Mouse (Mus musculus): Measurements from ENCODE around the gene Mall. TPM values are rescaled to one million over a fixed set of nuclear protein-coding genes. Genes with fewer than 3 reads are reported as not detected.
A peak's percentile ranks its signal among the peaks of the same experiment; 100 is the strongest.

Gene Mall
- 1.1 and 1.4 TPM in 2 replicates for polyA plus RNA-seq (2014; fragmentation: Nextera tagmentation; extraction: Ambion mirVana)

DNA sequence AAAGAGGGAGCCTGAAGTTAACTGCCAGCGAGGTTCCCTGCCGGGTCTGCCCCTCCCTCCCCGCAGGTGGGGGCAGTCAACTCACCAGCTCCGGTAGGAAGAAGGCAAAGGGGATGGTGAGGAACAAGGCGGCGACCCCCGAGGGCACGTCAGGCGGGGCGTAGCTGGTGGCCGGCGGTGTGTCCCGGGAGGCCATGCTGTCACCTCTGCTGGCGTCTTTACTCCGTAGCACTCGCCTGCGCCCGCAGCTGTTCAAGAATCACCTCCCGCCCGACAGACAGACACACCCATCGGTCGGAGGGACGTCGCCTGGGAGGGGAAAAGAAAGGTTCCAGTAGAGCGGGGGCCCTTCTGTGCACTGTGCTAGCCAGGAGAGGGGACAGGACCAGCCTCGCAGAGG is at the start of gene Mall:
TSS of gene Mall (minus strand) at position 262 of the 400 bp plus-strand sequence.
- ATAC-seq (replicated peaks; ENCODE audit: insufficient number of reproducible peaks, low FRiP score, low TSS enrichment, low read depth), result 0 out of 2 replicates have a peak, but pooled peaks have one; percentile 34
- no peak within 1 kb of the TSS for H3K27ac ChIP-seq (replicated peaks; ENCODE audit: low read depth, low read length)
- H3K36me3 ChIP-seq (replicated peaks; ENCODE audit: control insufficient read depth, insufficient read depth, low read depth, low read length), result no peaks in the 10 kb centered on the region
- peaks cover 11% of the 10 kb centered on the region for H3K27me3 ChIP-seq (ENCODE audit: control insufficient read depth, insufficient read depth, low read length)
- no peak within 1 kb of the TSS; the same call in 1 of the 2 replicates for H3K4me3 ChIP-seq (ENCODE audit: low read depth, low read length)
- DNase-seq (ENCODE audit: low spot score), result no peak
- H3K4me2 ChIP-seq (ENCODE audit: low read depth, low read length), result peak within 1 kb of the TSS; percentile 32
- H3K9me3 ChIP-seq (replicated peaks; ENCODE audit: control insufficient read depth, low read length), result no peaks in the 10 kb centered on the region
- WGBS, result 2% methylated on average over 26 of the region's 26 CpGs
- no peaks in the 10 kb centered on the region for H3K4me1 ChIP-seq (ENCODE audit: control insufficient read depth, insufficient read depth, low read length)
- no peak within 1 kb of the TSS; the same call in 1 of the 2 replicates for H3K9ac ChIP-seq (replicated peaks; ENCODE audit: low read length)

- DNase-seq (ENCODE audit: low spot score) (no peak), ATAC-seq (replicated peaks; ENCODE audit: insufficient number of reproducible peaks, low FRiP score, low TSS enrichment, low read depth) (no peak)
- no peaks in the 10 kb centered on the region for H3K9me3 ChIP-seq (replicated peaks; ENCODE audit: control insufficient read depth, low read length)
- no peaks in the 10 kb centered on the region for H3K4me1 ChIP-seq (ENCODE audit: control insufficient read depth, insufficient read depth, low read length)
- no peak overlapping the region for H3K4me2 ChIP-seq (ENCODE audit: low read depth, low read length)
- H3K27me3 ChIP-seq (ENCODE audit: control insufficient read depth, insufficient read depth, low read length), result no peaks in the 10 kb centered on the region
- no peak overlapping the region for H3K27ac ChIP-seq (replicated peaks; ENCODE audit: low read depth, low read length)
- H3K4me3 ChIP-seq (ENCODE audit: low read depth, low read length), result no peak overlapping the region
- H3K9ac ChIP-seq (replicated peaks; ENCODE audit: low read length), result no peak overlapping the region
- WGBS, result 84% methylated on average over 5 of the region's 5 CpGs
- H3K36me3 ChIP-seq (replicated peaks; ENCODE audit: control insufficient read depth, insufficient read depth, low read depth, low read length), result no peaks in the 10 kb centered on the region
Measured at GRCm38 (mm10) chr2:127778451-127778850, 48.7 kb upstream of the Mall start.

DNA sequence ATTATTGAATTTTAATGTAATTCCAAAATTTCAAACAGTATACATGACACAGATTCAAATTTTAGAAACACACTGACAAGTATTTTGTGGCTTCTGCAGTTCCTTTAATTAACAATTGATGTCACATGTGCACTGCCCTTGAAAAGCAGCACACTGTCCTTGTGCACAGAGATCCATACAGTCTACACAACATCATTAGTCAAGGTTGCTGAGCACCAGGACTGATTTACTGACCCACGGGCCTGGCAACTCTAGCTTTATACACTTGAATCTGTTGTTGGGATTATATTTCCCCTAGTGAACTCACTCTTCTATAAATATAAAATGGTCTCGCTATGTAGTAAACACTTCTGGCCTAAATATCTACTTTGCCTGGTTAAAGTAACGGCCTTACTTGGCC is 45.3 kb upstream of the Mall start:
- H3K4me2 ChIP-seq (ENCODE audit: low read depth, low read length), result no peak overlapping the region
- no peak for ATAC-seq (replicated peaks; ENCODE audit: insufficient number of reproducible peaks, low FRiP score, low TSS enrichment, low read depth)
- H3K9ac ChIP-seq (replicated peaks; ENCODE audit: low read length), result no peak overlapping the region
- no peaks in the 10 kb centered on the region for H3K4me1 ChIP-seq (ENCODE audit: control insufficient read depth, insufficient read depth, low read length)
- no peaks in the 10 kb centered on the region for H3K9me3 ChIP-seq (replicated peaks; ENCODE audit: control insufficient read depth, low read length)
- no peak overlapping the region for H3K4me3 ChIP-seq (ENCODE audit: low read depth, low read length)
- DNase-seq (ENCODE audit: low spot score), result no peak
- no peaks in the 10 kb centered on the region for H3K27me3 ChIP-seq (ENCODE audit: control insufficient read depth, insufficient read depth, low read length)
- no peak overlapping the region for H3K27ac ChIP-seq (replicated peaks; ENCODE audit: low read depth, low read length)
- WGBS, result 82% methylated on average over 3 of the region's 3 CpGs
- no peaks in the 10 kb centered on the region for H3K36me3 ChIP-seq (replicated peaks; ENCODE audit: control insufficient read depth, insufficient read depth, low read depth, low read length)

DNA sequence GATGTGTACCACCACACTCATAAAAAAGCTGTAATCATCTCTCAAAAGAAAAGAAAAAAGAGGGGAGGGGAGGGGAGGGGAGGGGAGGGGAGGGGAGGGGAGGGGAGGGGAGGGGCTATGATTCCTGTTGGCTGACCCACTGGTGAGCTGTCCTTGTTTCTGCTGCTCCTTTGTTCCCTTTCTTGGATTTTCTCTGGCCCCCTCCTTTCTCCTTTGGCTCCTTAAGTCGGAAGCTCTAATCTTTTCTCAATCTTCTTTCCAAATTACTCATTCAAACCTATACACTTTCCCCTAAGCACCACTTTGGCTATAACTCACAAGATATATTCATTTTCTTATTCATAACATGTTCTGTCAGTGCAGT is 44.8 kb upstream of the Mall start:
- WGBS, result 15% methylated on average over 1 of the region's 1 CpGs
- H3K4me2 ChIP-seq (ENCODE audit: low read depth, low read length), result no peak overlapping the region
- ATAC-seq (replicated peaks; ENCODE audit: insufficient number of reproducible peaks, low FRiP score, low TSS enrichment, low read depth), result no peak
- DNase-seq (ENCODE audit: low spot score), result no peak
- H3K36me3 ChIP-seq (replicated peaks; ENCODE audit: control insufficient read depth, insufficient read depth, low read depth, low read length), result no peaks in the 10 kb centered on the region
- H3K9me3 ChIP-seq (replicated peaks; ENCODE audit: control insufficient read depth, low read length), result no peaks in the 10 kb centered on the region
- H3K27ac ChIP-seq (replicated peaks; ENCODE audit: low read depth, low read length), result no peak overlapping the region
- no peak overlapping the region for H3K4me3 ChIP-seq (ENCODE audit: low read depth, low read length)
- no peaks in the 10 kb centered on the region for H3K4me1 ChIP-seq (ENCODE audit: control insufficient read depth, insufficient read depth, low read length)
- H3K27me3 ChIP-seq (ENCODE audit: control insufficient read depth, insufficient read depth, low read length), result no peaks in the 10 kb centered on the region
- no peak overlapping the region for H3K9ac ChIP-seq (replicated peaks; ENCODE audit: low read length)

DNA sequence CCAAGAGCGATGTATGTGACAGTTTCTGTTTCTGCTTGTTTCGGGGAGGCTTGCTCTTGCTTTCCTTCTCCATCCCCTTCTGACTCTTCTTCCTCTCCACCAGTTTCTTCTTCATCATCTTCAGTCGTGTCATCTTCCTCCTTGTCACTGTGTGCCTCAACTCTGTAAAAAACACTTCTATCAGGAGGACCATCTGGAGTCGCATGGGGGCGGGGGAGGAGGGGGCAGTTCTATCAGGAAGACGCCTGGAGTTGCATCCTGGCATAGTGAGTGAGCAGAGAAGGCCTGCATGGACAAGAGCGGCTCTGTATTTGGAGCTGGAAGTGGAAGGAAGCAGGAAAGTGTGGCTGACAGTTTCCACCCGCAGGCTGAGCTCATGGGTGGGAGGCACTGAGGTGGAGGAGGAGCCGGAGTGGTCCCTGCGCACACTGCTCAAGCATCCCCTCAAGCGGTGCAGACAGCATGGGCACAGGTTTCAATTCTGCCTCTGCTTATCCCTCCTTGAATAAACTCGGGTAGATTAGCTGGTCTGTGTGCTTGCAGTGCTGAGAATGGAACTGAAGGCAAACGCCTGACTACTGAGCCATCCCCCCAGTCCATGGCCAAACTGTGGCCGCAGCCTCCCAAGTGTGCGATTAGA is 44.3 kb upstream of the Mall start:
- Histone ChIP-seq H3K36me3 (replicated peaks; ENCODE audit: control insufficient read depth, insufficient read depth, low read depth, low read length) (no peaks in the 10 kb centered on the region), H3K9me3 (replicated peaks; ENCODE audit: control insufficient read depth, low read length) (no peaks in the 10 kb centered on the region), H3K4me2 (ENCODE audit: low read depth, low read length) (no peak overlapping the region), H3K4me3 (ENCODE audit: low read depth, low read length) (no peak overlapping the region), H3K27me3 (ENCODE audit: control insufficient read depth, insufficient read depth, low read length) (no peaks in the 10 kb centered on the region), H3K27ac (replicated peaks; ENCODE audit: low read depth, low read length) (no peak overlapping the region), H3K4me1 (ENCODE audit: control insufficient read depth, insufficient read depth, low read length) (no peaks in the 10 kb centered on the region), H3K9ac (replicated peaks; ENCODE audit: low read length) (peak overlapping the region; percentile 4; the same call in 1 of the 2 replicates)
- DNase-seq (ENCODE audit: low spot score), result no peak
- peak; percentile 59; the same call in 1 of the 2 replicates for ATAC-seq (replicated peaks; ENCODE audit: insufficient number of reproducible peaks, low FRiP score, low TSS enrichment, low read depth)
- WGBS, result 35% methylated on average over 15 of the region's 15 CpGs

DNA sequence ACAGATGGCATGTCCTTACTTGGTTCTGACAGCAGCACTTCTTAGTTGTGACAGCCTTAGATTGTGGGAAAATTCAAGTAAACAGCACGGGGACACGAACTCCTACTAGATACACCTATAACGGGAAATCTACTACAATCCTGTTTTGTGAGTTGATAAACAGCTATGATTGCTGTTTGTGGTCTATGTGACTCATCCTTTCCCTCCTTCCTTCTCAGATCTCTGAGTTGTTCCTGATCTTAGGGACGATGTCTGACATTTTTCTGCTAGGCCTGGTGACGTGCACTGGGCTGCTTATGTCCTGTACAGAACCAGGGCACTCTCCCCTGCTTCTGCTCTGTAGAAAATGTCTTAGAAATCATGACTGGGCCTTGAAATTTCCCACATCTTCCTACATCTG is 31.9 kb upstream of the Mall start:
- Histone ChIP-seq H3K36me3 (replicated peaks; ENCODE audit: control insufficient read depth, insufficient read depth, low read depth, low read length) (no peaks in the 10 kb centered on the region), H3K27ac (replicated peaks; ENCODE audit: low read depth, low read length) (no peak overlapping the region), H3K9me3 (replicated peaks; ENCODE audit: control insufficient read depth, low read length) (no peaks in the 10 kb centered on the region), H3K9ac (replicated peaks; ENCODE audit: low read length) (no peak overlapping the region), H3K4me2 (ENCODE audit: low read depth, low read length) (no peak overlapping the region), H3K27me3 (ENCODE audit: control insufficient read depth, insufficient read depth, low read length) (no peaks in the 10 kb centered on the region), H3K4me3 (ENCODE audit: low read depth, low read length) (no peak overlapping the region), H3K4me1 (ENCODE audit: control insufficient read depth, insufficient read depth, low read length) (no peaks in the 10 kb centered on the region)
- no peak for ATAC-seq (replicated peaks; ENCODE audit: insufficient number of reproducible peaks, low FRiP score, low TSS enrichment, low read depth)
- WGBS, result 87% methylated on average over 5 of the region's 5 CpGs
- DNase-seq (ENCODE audit: low spot score), result no peak

DNA sequence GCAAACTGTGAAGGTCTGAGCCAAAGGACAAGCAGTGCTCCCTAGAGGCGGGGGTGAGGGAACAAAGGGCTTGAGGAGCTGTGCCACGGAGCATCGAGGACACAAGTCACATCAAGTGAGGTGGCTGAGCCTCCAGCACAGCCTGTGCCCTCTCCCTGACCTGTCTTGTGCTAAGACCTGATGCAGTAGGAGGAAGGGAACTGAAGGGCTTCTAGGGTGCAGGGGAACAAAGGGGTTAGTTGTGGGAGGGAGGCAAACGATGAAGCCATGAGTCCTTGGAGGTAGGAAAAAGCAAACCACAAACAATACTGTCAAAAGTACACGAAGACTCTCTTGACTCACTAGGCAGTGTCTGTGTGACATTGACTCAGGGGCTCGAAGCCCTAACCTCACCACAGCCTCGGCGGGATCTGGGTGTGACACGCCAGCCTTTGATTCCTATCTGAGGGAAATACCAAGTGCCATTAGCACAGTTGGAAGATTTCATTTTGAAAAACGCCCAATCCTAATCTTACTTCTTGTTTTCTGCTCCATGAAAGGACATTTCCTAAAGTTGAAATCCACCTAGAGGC is 30.8 kb upstream of the Mall start:
- Histone ChIP-seq H3K36me3 (replicated peaks; ENCODE audit: control insufficient read depth, insufficient read depth, low read depth, low read length) (no peaks in the 10 kb centered on the region), H3K9ac (replicated peaks; ENCODE audit: low read length) (no peak overlapping the region), H3K27ac (replicated peaks; ENCODE audit: low read depth, low read length) (no peak overlapping the region), H3K9me3 (replicated peaks; ENCODE audit: control insufficient read depth, low read length) (no peaks in the 10 kb centered on the region), H3K4me1 (ENCODE audit: control insufficient read depth, insufficient read depth, low read length) (no peaks in the 10 kb centered on the region), H3K4me2 (ENCODE audit: low read depth, low read length) (no peak overlapping the region), H3K27me3 (ENCODE audit: control insufficient read depth, insufficient read depth, low read length) (no peaks in the 10 kb centered on the region), H3K4me3 (ENCODE audit: low read depth, low read length) (no peak overlapping the region)
- no peak for ATAC-seq (replicated peaks; ENCODE audit: insufficient number of reproducible peaks, low FRiP score, low TSS enrichment, low read depth)
- 75% methylated on average over 10 of the region's 10 CpGs for WGBS
- DNase-seq (ENCODE audit: low spot score), result no peak

- no peak overlapping the region for H3K9ac ChIP-seq (replicated peaks; ENCODE audit: low read length)
- H3K9me3 ChIP-seq (replicated peaks; ENCODE audit: control insufficient read depth, low read length), result no peaks in the 10 kb centered on the region
- no peak overlapping the region for H3K27ac ChIP-seq (replicated peaks; ENCODE audit: low read depth, low read length)
- no peaks in the 10 kb centered on the region for H3K4me1 ChIP-seq (ENCODE audit: control insufficient read depth, insufficient read depth, low read length)
- H3K36me3 ChIP-seq (replicated peaks; ENCODE audit: control insufficient read depth, insufficient read depth, low read depth, low read length), result no peaks in the 10 kb centered on the region
- H3K27me3 ChIP-seq (ENCODE audit: control insufficient read depth, insufficient read depth, low read length), result no peaks in the 10 kb centered on the region
- no peak overlapping the region for H3K4me3 ChIP-seq (ENCODE audit: low read depth, low read length)
- ATAC-seq (replicated peaks; ENCODE audit: insufficient number of reproducible peaks, low FRiP score, low TSS enrichment, low read depth), result no peak
- H3K4me2 ChIP-seq (ENCODE audit: low read depth, low read length), result no peak overlapping the region
- DNase-seq (ENCODE audit: low spot score), result no peak
- 85% methylated on average over 6 of the region's 6 CpGs for WGBS
Measured at GRCm38 (mm10) chr2:127760014-127760413, 30.3 kb upstream of the Mall start.
